Mouse (Mus musculus): ENCODE measurements around the gene Pigu.

The Pigu gene

DNA sequence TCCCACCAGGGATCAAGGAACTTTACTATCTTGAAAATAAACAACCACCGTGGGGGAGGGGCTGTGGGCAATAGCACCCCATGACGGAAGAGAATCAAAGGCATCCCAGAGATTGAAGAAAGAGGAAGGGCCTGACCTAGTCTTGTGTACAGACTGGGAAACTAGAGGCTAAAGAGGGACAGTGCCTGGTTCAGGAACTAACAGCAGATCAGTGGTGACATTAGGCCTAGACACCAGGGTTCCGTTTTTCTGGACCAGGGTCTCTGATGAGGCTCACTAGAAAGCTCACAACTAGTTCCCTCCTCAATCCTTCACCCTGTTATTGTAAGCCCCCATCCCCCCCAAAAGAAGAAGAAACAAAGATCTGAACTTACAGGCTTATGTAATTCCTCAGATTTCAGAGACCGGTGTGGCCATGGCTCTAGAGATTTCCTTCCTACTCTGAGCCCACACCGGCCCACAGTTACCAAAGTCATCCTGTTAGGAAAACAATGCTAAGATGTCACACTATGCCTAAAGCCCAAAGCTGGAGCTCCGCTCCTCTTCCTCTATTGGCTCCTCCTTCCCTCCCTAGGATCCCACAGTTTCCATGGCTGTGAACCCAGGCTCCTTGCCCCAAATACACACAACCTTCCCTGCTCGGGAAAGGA is 10.5 kb upstream of the Pigu start:
- no peak for DNase-seq (ENCODE audit: low spot score in 2 of 2)

DNA sequence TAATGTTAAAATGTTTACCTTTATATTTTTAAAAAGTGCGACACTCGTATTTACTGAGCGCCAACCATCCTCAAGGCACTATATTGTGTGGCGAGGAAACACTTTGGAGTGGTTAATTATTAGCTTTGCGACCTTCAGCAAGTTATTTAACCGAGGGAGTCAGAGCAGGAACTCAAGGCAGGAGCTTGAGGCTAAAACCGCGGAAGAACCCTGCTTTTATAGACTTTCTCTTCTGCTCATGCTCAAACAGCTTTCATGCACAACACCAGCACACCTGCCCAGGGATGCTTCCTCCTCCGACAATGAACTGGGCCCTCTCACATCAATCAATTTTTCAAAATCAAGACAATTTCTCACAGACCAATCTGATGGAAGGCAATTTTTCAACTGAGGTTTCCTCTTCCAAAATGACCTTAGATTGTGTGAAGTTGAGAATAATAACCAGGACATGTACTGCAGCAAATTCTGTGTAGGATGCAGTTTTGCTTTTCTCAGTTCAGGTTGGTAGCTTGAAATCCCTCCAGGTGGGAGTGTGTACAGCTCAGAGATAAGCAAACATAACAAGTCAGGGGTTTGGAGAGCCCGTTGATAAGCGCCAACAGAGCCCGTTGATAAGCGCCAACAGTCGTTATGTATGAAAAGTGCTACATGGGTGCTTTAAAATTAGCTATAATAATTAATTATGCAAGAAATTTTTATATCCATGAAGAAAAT is 613 bp upstream of the Pigu start:
- no peak for DNase-seq (ENCODE audit: low spot score in 2 of 2)

DNA sequence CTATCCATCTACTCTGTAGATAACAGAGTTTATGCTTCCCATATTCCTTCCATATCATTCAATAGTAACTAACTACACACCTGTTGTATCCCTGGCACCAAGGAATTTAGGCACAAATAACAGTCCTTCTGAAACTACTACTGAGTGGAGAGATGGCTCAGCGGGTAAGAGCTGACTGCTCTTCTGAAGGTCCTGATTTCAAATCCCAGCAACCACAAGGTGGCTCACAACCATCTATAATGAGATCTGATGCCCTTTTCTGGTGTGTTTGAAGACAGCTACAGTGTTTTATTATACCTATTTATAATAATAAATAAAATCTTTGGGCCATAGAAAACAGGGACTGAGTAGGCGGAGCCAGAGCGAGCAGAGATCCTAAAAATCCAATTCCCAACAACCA is 2.8 kb downstream of the Pigu start:
- DNase-seq (ENCODE audit: low spot score in 2 of 2): no peak

DNA sequence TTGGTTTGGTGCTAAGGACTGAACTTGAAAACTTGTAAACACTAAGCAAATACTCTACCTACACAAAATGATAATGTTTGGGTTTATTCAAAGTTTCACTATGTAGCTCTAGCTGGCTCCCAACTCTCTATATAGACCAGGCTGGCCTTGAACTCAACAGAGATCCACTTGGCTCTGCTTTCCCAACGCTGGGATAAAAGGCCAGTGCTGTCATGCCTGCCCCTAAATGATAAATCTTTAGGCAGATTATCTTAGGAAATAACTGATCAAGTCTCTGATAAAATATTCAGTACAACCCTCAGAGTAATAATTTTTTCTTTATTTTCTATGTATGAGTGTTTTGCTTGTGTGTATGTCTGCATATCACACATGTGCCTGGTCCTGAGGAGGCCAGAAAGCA is 10.6 kb downstream of the Pigu start:
- no peak for DNase-seq (ENCODE audit: low spot score in 2 of 2)

DNA sequence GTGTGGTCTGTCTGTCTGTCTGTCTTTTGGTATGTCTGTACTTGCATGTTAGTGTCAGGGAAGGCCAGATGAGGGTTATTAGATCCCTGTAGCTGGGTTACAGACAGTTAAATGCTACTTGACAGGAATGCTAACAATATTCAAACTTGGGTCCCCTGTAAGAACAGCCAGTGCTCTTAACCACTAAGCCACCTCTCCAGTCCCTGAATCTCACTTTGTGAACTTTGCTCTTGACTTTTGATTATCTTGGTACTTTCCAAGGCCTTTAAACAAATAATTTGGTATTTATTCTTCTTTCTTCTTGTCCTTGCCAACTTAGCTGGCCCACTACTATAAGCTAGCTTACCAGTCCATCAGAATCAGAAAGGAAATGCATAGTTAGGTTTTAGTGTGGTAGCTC is 17.1 kb downstream of the Pigu start:
- DNase-seq (ENCODE audit: low spot score in 2 of 2): no peak

DNA sequence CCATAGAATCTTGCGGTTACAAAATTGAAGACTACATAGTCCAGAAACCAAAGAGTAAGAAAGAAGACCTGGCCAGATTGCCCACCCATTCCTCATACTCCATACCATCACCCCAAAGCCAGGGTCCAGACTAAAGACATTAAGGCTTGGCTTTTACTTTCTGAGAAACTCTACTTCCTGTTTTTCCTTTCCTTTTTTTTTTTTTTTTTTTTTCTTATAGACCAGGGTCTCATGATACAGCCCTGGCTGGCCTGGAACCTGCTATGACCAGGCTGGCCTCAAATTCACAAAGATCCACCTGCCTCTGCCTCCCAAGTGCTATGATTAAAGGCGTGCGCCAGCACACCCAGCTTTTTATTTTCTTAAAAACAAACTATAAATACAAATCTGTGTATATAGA is 21.0 kb downstream of the Pigu start:
- no peak for DNase-seq (ENCODE audit: low spot score in 2 of 2)

DNA sequence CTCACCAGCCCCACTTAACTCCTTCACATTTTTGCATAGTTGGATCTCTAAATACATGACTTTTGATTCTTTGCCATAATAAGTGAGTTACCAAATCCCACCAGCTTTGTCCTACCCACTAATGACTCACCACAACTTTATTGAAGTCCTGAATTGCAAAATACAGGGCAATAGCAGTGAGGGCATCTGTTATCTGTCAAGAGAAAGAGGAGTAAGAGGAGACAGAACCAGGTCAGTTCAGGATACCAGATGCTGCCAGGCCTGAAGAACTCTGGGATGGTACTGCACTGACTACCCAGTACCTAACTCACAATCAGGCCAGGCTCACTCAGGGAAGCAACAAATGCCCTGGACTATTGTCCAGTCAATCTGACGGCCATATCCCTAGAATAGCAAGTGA is 22.0 kb downstream of the Pigu start:
- DNase-seq (ENCODE audit: low spot score in 2 of 2): no peak

DNA sequence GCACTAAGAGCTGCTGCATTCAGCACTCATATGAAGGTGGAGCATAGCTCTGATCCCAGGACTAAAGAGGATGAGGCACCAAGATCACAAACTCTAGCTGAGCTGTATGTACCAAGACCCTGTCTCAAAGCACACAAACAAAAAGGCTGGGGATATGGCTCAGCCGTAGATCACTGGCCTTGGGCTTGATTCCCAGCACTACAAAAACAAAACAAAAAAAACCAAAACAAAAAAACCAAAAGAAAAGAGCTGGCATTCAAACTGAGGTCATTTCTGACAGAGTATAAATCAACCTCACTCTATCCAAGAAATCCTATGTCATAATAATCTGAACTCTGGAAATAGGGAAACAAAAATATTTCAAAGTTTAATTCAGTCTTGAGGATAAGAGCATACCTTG is 23.8 kb downstream of the Pigu start:
- no peak for DNase-seq (ENCODE audit: low spot score in 2 of 2)

DNA sequence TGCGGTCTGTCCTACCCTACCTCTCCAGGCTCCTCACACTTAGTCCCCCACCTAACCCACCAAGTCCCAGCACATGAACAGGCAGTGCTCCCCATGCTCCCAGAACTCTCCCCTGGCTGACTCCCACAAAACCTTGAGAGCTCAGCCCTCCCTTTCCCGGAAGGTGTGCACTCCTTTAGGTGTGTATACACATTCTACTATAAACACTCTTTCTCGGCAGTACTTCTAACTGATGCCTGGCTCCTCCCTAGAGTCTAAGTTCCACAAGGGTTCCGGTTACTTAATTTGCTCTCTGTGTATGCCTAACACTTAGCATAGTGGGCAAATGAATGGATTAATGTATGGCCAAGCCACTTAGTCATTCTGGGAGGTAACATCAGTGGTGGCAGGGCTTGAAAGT is 25.9 kb downstream of the Pigu start:
- DNase-seq (ENCODE audit: low spot score in 2 of 2): no peak

DNA sequence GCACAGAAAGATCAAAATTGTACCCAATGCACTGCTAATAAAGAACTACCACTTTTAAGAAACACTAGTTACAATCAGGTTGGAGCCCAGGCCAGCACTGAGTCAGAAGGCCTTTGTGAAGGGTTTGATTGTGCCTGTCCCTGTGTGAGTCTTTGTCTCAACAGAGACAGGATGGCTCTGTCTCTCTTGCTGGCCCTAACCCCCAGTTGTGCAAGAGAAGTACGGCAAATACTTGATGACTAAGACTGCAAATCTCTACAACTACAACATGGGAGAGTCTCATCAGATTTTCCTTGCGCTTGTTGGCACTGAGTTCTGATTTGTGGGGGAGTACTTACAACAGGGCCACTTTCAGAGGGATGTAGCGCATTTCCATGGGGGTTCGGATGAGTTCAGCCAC is 26.4 kb downstream of the Pigu start:
- no peak for DNase-seq (ENCODE audit: low spot score in 2 of 2)

DNA sequence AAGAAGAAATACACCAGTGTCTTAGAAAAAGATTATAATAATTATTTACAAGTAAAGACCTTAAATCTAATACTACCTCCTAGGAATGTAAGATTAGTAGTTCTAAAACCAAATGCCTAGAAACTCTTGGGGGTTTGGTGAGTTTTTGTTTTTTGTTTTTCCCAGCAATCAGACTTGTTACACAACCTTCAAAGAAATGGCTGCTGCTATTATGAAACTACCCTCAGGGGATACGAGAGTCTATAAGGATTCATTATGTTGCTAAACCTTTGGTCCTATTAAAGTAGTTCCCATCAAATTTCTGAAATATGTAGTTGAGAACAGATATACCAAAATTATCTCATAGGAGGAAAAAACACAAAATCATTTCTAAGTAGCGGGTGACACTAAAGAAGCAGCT is 27.5 kb downstream of the Pigu start:
- no peak for DNase-seq (ENCODE audit: low spot score in 2 of 2)

DNA sequence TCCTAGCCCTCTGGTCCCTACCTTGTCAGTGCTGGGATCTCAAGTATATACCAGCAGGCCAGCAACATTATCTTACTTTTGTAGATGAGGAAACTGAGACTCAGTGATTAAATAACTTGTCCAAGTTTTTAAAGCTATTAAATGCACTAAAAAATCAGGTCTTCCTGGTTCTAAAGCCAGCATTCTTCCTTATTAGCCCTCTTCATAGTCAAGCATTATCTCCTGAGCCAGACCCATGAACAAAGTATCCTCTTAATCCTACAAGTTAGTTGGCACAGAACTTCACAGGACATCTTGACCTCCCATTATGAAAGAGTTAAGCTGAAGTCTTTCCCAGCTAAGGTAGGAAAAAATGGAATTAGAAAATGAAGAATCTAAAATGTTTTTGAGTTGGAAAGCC is 28.3 kb downstream of the Pigu start:
- DNase-seq (ENCODE audit: low spot score in 2 of 2): no peak

DNA sequence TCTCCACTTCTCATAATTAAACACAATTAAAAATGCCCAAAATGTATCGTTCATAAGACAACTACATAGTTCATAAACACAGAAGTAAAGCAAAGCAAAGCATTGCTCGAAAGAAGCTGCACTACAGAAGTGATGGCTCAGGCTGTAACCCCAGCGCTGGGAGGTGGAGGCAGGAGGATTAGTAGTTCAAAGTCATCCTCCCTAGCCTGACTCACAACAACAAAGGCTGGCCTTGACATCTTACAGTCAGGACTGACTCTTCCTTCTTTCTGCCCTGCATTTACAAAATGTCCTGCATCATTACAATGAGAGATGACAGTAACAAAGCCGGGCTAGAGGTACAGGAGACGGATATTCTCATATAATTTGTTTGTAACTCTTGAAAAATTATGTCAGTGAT is 29.3 kb downstream of the Pigu start:
- no peak for DNase-seq (ENCODE audit: low spot score in 2 of 2)

DNA sequence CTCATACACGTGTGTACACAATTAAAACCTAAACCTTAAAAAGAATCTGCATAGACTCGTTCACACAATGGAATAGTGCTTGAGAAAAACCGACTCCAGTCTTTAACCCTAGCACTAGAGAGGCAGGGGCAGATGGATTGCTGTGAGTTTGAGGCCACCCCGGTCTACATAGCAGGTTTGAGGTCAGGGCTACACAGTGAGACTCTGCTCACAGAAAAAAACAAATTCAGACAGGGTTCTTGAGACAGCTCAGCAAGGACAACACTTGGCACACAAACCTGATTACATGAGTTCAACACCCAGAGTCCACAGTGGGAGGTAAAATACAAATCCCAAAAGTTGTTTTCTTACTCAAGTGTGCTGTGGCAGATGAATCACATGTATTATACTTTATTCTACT is 31.2 kb downstream of the Pigu start:
- DNase-seq (ENCODE audit: low spot score in 2 of 2): no peak

DNA sequence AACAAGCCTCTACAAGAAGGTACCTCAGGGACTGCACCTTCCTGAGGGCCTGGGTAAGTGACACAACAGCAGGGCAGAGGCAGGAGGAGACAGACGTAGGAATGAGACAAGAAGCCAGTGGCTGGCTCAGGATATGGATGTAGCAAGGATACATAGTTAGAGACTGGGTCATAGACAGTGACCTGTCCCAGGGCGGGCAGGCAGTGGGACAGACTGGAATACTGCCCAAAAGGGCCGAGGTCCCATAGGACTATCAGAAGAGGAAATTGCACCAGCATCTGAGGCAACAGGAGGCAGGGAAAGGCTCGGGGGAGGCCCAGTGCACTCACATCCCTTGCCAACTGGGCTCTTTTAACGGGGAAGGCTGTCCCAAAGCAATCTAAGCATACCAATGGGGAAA is 36.6 kb downstream of the Pigu start:
- no peak for DNase-seq (ENCODE audit: low spot score in 2 of 2)

DNA sequence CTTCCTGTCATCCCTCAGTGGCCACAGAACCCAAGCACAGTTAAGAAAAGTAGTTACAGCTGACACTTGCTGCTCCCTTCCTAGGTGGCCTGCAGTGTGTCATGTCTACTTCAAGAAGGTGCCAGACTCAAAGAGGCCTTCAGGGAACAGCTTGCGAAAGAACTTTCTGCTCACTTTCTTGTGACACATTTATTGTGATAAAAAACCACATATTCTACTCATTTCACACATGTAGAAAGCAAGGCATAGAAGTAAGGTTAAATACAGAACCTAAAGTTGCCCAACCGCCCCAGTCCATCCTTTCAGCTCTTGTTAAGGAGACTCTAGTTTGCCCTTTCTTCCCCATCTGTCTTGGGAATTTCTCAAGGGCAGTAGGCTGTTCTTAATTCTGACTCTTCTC is 38.6 kb downstream of the Pigu start:
- no peak for DNase-seq (ENCODE audit: low spot score in 2 of 2)

DNA sequence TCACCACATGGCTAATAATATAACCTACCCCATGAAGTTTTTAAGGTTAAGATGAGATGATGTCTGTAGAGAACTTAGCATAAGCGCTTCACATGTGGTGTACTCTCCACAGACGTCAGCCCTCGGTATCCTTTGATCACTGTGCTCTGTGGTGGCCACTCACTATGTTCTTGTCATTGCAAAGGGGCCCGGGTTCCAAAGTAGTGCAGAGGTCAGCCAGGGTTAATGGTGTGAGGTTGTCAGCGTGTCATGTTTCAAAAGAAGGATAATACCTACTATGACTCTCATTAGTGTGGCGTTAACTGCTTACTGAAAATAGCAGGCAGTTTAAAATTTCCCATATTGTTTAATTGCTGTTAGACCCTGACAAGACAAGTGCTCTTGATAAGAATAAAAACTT is 43.6 kb downstream of the Pigu start:
- DNase-seq (ENCODE audit: low spot score in 2 of 2): no peak

DNA sequence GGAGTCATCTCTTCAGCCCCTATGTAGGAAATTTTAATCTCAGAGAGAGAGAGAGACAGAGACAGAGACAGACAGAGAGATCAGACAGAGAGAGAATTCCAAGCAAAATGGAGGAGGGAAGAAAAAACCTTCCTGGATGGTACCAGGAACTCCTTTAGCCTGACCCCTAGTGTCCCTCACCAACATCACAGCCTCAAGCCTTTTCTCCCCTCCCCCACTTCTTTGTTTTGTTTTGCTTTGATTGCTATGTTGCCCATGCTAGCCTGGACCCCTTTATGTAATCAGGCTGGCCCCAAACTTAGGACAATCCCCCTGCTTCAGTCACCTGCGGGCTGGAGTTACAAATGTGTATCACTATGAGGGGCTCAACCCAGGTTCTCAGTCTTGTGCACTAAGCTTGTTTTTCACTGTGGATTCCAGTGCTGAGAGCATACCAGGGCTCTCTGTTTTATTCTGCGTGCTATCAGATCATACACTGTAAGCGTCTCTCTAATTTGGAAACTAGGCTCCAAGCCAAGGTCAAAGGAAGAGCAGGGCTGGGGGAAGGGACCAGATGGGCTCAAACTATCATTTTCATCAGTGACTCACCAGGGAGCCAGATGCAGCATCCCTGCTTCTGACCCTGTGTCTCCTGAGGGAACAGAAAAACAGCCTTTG is 48.2 kb downstream of the Pigu start:
- DNase-seq (ENCODE audit: low spot score in 2 of 2): no peak

DNA sequence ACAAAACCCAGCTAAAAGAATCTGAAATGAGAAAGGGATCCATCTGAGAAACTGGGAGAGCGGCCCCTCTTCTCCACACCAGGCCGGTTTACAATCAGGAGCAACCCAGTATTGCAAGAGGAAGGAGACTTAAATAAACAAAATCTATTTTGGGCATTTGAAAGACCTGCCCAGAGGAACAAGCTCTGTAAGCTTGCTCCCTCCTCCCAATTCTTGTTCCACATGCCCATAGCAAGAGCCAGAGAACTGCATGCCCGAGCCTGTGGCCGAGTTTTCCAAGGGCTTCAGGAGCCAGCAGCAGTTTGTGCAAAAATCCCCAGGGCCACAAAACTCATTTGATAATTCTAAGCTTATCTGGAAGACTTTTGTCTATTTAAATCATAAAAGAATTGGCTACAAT is 57.7 kb downstream of the Pigu start:
- no peak for DNase-seq (ENCODE audit: low spot score in 2 of 2)

DNA sequence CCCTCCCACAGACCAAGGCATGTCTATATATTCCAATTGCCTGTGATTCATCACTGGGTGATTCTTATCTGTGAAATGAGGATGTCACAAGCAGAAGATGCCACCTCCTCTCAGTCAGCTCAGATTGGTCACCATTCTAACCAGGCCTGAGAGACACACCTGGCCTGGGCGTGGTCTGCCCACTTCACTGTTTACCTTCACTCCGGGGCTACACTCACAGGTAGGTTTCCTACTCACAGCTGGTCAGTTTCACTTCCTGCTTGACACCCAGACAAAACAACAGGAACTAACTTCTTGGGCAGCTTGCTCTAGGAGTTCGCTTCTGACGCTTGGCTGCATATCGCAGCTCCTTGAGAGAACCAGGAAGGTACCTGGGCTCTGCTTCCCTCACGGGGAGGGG is 61.8 kb downstream of the Pigu start:
- DNase-seq (ENCODE audit: low spot score in 2 of 2): no peak

DNA sequence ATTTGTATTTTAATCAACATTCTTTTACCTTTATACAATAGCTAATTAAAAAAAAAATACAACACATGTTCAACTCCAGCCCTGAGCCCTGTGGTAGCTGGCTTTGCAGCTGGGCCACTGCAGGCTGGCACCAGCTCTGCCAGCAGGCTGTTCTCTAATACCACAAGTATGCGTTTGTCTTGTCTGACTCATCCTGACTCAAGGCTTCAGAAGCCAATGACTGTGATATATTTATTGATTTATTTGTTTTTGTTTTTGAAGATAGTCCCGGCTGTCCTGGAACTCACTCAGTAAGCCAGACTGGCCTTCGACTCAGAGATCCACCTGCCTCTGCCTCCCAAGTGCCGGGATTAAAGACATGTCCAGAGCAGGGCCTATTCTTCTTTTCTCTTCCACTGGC is 63.3 kb downstream of the Pigu start:
- no peak for DNase-seq (ENCODE audit: low spot score in 2 of 2)

DNA sequence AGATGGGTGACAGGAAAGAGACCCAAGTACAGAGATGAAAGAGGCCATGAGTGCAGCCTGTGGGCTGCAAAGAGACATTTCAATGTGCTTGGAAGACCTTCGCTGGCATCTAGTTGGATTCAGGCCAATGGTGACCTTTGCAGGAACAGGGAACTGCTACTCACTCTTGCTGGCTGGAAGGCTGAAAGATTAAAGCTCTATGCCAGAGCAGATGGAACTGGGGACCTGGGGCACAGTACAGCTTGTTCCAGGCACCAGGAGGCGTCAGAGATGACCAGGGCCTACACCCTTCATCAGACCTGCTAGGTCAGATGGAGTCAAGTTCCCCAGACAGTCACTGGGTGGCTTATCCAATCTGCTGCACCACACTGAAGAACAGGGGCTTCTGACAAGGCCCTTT is 63.8 kb downstream of the Pigu start:
- no peak for DNase-seq (ENCODE audit: low spot score in 2 of 2)

DNA sequence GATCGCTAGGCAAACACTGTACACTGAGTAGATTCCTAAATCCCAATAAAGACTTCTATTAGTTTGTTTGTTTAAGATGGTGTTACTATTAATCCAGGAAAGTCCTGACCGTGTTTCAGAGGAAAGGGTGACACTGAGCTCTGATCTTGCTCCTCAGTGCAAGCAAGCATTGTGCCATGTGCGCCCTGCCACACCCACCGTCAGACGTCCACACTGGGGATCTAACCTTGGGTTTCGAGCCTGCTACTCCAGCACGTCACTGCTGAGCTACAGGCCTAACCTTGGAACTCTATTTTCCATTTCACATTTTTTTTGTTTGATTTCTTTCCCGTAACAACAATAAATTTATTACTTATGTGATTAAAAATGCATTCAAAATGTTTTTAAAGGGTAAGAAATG is 67.2 kb downstream of the Pigu start:
- DNase-seq (ENCODE audit: low spot score in 2 of 2): no peak

All from frontal cortex, postnatal 14 days (tissue).